Mouse (Mus musculus) layer of hippocampus, adult 8-10 months (tissue): ENCODE results near the gene Nfib. TPM values are rescaled to one million over a fixed set of nuclear protein-coding genes. Genes with fewer than 3 reads are reported as not detected.
A peak's percentile ranks its signal among the peaks of the same experiment; 100 is the strongest.

Source experiments
- DNase-seq, 2 experiments: peaks; one replicate each; pipeline ENCODE4 v3.0.0; 2022; ENCODE audit warnings: low spot score in 2 of 2
- total RNA-seq, 4 experiments: library from RNA; stranded (reverse); gene quantifications; 2 replicates each; pipeline ENCODE4 v1.2.4; 2022

Nfib gene
- total RNA-seq, 4 experiments from 2014 or later = 125 to 165 (median 149) TPM

GRCm38 (mm10) chr4:82437533-82438318 is 267.8 kb downstream of the Nfib start:
- no peak for DNase-seq

- DNase-seq = no peak
These were observed 268.9 kb downstream of the Nfib start for GRCm38 (mm10) chr4:82436656-82437055.

- DNase-seq = no peak
These were observed 269.8 kb downstream of the Nfib start for GRCm38 (mm10) chr4:82435716-82436115.

- no peak for DNase-seq
These were observed 271.4 kb downstream of the Nfib start for GRCm38 (mm10) chr4:82433926-82434705.

DNA sequence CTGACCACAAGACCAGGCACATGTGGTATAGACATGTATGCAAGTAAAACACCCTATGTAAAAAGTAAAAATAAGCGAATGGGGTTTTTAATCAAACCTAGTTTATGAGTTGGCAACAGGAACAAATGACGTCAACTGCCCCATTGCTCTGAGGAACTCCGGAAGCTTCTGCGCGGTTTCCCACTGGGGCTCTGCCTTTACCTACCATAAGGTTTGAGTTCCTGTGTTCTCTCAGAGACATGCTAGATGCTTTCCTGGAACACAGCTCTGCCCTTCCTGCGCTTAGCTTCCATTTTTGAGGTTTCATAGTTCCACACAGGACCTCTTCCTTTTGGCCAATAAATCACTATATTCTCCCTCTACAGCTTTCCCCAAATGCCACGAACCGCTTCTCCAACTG is 273.7 kb downstream of the Nfib start:
- no peak for DNase-seq

GRCm38 (mm10) chr4:82430802-82431201 is 274.7 kb downstream of the Nfib start:
- DNase-seq = no peak

GRCm38 (mm10) chr4:82426224-82426623 is 279.3 kb downstream of the Nfib start:
- DNase-seq = no peak

- DNase-seq = no peak
These were observed 287.3 kb downstream of the Nfib start for GRCm38 (mm10) chr4:82418241-82418640.

DNA sequence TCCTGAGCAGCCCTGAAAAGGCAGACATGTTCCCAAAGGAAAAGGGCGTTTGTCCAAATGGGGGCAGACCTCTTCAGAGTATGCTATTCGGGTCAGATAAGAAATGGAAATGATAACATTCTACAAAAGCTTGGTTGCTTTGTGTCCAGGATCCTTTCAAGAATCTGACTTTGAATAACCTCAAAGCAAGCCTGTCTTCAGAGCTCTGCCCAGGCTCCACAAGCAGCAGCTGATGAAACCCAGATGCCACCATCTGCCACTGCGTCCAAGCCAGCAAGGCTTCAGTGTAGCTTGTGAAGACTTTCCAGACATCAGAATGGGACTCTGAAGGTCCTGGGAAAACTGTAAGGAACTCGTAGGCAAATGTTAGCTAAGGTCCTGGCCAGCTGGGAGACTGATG is 289.7 kb downstream of the Nfib start:
- DNase-seq = no peak

GRCm38 (mm10) chr4:82412651-82413050 is 292.9 kb downstream of the Nfib start:
- no peak for DNase-seq

- no peak for DNase-seq
These were observed 293.6 kb downstream of the Nfib start for GRCm38 (mm10) chr4:82411965-82412364.

DNA sequence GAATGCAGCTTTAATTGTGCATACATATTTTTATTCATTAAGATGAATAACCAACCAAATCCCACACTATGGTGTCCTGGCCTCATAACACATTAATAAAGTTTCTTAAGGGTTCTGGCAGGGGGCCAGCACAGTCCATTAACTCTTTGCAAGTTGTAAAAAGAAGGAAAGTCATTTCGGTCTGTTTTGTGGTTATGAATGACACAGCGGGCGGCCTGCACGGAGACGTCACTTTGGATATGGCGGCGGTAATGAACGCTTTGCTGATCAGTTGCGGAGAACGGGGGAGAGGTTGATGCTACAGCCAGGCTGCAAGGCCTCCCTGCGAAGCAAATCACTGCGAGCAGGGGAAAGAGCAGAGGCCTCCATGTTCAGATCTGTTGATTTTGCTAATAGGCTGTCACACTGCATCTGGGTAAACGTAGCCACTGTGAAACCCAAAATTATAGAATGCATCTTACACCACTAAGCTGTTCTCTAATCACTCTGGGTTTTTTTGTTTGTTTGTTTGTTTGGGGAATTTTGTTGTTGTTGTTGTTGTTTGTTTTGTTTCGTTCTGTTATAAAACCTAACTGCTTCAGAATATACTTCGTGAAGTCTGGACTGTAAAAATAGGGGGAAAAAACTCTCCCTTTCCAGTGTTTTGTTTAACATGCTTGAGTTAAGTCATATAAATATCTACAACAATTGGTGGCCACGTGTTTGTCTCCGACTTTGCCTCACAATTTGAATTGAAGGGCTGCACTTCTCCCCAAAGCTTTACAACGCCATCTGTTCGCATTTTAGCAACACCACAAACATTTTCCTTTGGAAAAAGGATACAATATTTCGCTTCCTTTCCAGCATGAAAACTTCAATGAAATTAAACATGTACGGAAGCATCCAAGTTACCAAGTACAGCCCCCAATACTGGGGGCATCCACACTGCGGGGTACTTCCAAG is 296.8 kb downstream of the Nfib start:
- DNase-seq = no peak

DNA sequence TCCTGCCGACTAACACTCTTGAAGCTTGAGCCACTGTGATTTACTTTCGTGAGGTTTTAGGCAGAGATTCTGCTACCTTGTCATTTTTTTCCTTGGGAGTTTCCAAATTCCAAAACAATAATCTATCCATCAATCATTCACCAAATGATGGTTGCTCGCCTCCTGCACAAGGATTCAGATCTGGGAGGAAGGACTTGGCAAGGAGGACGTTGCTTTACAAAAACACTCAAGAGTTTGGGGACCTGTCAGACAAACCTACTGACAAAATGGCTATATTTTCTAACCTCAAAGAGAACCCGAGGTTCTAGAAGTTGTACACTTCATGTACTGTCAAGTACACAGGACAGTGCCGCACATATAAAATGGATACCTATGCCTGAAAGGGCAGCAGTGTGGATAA is 299.0 kb downstream of the Nfib start:
- DNase-seq = no peak

DNA sequence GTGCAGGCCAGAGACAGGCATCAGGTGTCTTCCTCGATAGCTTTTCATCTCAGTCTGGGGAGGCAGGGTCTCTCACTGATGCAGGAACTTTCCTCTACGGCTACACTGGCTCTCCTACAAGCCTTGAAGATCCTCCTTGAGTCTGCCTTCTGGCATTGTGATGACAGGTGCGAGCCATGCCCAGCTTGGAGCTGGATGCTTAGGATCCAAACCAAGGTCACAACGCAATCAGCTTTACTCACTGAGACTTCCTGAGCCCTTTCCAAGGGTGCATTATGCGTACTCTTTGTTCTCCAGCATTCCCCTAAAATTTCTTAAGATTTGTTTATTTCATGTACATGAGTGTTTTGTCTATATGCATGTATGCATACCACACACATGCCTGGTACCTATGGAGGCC is 299.8 kb downstream of the Nfib start:
- DNase-seq = no peak

GRCm38 (mm10) chr4:82403975-82404651 is 301.4 kb downstream of the Nfib start:
- DNase-seq = peak in 1 of 2 experiments; percentile 58

DNA sequence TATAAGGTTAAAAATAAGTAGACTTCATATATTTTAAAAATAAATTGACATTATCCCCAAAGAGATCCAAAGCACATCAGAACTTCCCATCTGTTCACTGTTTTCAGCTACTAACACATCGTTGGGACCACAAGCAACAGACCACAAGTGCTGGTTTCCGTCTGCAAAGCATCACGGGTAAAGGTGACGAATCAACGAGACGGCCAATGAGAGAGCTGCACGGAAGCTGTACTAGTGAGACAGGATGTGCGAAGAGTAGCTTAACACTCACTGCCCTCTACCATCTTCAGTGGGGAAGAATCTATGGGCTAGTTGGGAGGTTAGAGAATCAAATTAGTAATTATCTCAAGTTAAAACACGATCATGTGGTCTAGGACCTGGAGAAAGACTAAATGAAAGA is 302.9 kb downstream of the Nfib start:
- DNase-seq = no peak

DNA sequence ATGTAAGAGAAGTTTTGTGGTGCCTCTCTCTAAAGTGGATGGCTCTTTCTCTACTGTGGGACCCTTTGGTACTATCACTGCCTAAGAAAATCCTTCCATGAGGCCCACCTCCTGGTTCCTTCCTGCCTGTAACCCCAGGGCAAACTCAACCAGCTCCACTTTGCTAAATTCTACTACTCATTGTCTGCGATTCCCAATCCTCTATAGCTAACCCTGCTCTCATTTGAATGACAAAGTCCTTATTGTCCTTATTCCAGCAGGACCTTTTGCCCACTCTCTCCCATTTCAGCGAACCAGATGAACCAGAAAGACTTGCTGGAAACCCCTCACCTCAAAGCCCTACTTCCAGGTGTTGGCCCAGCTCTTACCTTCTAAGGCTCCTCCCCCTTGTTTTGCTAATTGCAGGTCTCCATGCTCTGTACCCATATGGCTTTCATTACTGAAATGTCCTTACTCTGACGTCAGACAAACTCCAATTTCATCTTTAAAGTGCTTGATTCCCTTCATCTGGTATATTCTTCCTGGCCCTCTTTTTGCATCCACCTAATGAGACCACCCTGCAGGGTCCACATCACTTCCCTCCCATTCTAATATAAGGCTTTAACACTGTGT is 304.0 kb downstream of the Nfib start:
- DNase-seq = no peak

DNA sequence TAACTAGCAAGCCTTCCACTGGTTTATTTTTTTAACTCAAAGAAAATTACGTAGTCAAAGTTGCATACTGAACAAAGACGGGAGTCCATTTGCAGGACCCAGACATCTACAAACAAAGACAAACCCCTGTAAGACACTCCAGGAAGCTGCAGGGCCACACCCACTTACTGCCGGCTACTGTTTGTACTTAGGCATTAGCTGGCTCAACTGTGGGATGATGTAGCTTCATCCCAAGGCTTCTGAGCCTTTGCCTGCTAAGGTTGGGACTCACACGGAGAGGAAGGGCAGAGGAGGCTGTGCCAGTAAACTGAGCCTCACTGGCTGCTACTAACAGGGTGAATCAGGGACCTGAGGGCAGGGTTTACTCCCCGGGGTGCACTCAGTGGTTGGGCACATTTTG is 305.0 kb downstream of the Nfib start:
- no peak for DNase-seq

GRCm38 (mm10) chr4:82399406-82400380 is 305.9 kb downstream of the Nfib start:
- DNase-seq = peak in 1 of 2 experiments; percentile 38
